Mouse (Mus musculus) liver, postnatal 0 days (tissue): ENCODE measurements at regions not wholly inside any gene's neighbourhood (a gene's known extent, or its start where the extent isn't known, plus 50 kb on each side); places are given as distances from the start of the nearest gene placed in this dataset.

ENCODE experiments used
- ATAC-seq: fragments of 200-750 bp; cut with Nextera tagmentation; 2 replicates; pipeline ENCODE4 v1.8.0; 2017; ENCODE audit warnings: mild to moderate bottlenecking, moderate library complexity
- DNase-seq: peaks from one replicate; pipeline ENCODE4 v3.0.0-alpha.2; 2016
- H3K27ac ChIP-seq: fragments of 300-500 bp; sonication (generic); 2 replicates; pipeline ENCODE4 v1.5.1; 2014; ENCODE audit warnings: antibody characterized with exemption, moderate library complexity, mild to moderate bottlenecking, low read depth
- H3K27me3 ChIP-seq: fragments of 300-500 bp; sonication (generic); 2 replicates; pipeline ENCODE4 v1.6.1; 2014; ENCODE audit warnings: low read length, control low read depth, mixed read lengths; ENCODE audit not compliant: insufficient read depth
- H3K36me3 ChIP-seq: fragments of 300-500 bp; sonication (generic); replicated peaks from 2 replicates; pipeline ENCODE4 v1.6.1; 2014; ENCODE audit warnings: mild to moderate bottlenecking, control low read depth, low read length, moderate library complexity, mixed read lengths; ENCODE audit not compliant: insufficient read depth
- H3K4me1 ChIP-seq: fragments of 300-500 bp; sonication (generic); 2 replicates; pipeline ENCODE4 v1.6.1; 2014; ENCODE audit warnings: antibody characterized with exemption, mild to moderate bottlenecking, control low read depth; ENCODE audit not compliant: insufficient read depth
- H3K4me2 ChIP-seq: fragments of 300-500 bp; sonication (generic); 2 replicates; pipeline ENCODE4 v1.6.1; 2014; ENCODE audit warnings: low read depth, mild to moderate bottlenecking, low read length, moderate library complexity, mixed read lengths
- H3K4me3 ChIP-seq: fragments of 300-500 bp; sonication (generic); 2 replicates; pipeline ENCODE4 v1.5.1; 2014; ENCODE audit warnings: low read depth, low read length
- H3K9ac ChIP-seq: fragments of 300-500 bp; sonication (generic); replicated peaks from 2 replicates; pipeline ENCODE4 v1.6.1; 2014; ENCODE audit warnings: mild to moderate bottlenecking, moderate library complexity
- H3K9me3 ChIP-seq: fragments of 300-500 bp; sonication (generic); 2 replicates; pipeline ENCODE4 v1.6.1; 2016; ENCODE audit warnings: mild to moderate bottlenecking, control low read depth, low read length, mixed read lengths
- CTCF ChIP-seq: sonication (generic); IDR thresholded peaks from 2 replicates; pipeline ENCODE4 v1.5.1; 2016; ENCODE audit warnings: antibody characterized with exemption, low read depth
- EP300 ChIP-seq: IDR thresholded peaks from 2 replicates; pipeline ENCODE4 v1.6.1; 2016; ENCODE audit warnings: antibody characterized with exemption, low read depth, mild to moderate bottlenecking
- WGBS: fragments of 180-500 bp; shearing (Covaris S2); extraction: QIAGEN DNeasy Blood & Tissue Kit; methylation state at CpG from one replicate; pipeline ENCODE4 v1.1.7; 2014; ENCODE audit not compliant: insufficient replicate concordance; 5-methylcytosine and 5-hydroxymethylcytosine counted together

DNA sequence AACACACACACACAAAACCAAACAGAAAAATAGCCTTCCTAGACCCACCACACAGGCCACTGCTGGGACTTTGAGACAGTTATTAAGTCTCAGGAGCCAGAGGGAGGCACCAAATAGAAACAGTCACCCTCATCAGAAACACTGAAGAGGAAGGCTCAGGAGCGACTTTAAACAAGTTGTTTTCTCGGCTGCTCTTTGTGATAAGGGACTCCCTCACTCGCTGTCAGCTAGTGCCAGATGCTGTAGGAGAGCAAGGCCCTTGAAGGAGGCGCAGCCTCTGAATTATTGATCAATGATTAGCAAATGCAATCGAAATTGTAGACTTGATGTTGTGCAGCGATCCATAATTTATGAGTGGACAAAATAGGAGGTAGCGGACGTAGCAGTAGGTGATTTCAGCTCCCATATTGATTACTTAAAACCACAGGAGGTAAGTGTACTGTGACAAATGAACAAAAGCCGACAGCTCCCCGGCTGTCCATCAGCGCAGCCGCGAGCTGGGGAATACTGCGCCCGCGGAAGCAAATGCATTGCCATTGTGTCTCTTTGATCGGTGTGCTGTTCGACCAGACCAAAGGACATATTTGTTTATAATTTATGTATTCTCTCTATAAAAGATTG is 187.4 kb downstream of the Irx2 start:
- Histone ChIP-seq H3K4me3 (no peak overlapping the region), H3K36me3 (no peaks in the 10 kb centered on the region), H3K27ac (no peak overlapping the region), H3K4me1 (no peaks in the 10 kb centered on the region), H3K27me3 (peaks cover 15% of the 10 kb centered on the region; the same call in 1 of the 2 replicates), H3K4me2 (no peak overlapping the region), H3K9ac (no peak overlapping the region), H3K9me3 (no peaks in the 10 kb centered on the region)
- TF ChIP-seq EP300 = no peak
- no peak for TF ChIP-seq CTCF
- WGBS = 12% methylated on average over 18 of the region's 18 CpGs
- DNase-seq (no peak), ATAC-seq (no peak)

DNA sequence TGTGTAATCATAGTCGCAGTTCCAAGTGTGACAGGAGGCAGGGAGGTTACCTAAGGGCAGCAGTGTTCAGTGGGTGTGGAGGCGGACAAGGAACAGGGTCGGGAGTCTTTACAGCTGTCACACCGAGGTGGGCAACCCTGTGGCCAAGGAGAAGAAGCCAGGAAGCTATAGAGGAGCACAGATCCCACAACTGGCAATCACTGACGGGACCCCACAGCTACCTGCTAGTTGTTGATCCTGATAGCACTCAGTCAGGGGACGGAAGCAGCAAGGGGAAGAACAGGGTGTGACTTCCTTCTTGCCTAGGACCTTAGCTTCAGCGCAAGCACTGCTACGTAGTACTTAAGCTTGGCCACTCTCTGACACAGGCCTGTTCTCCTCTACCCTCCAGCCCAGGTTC is 188.2 kb downstream of the Irx2 start:
- Histone ChIP-seq H3K9ac (no peak overlapping the region), H3K27ac (no peak overlapping the region), H3K4me3 (no peak overlapping the region), H3K4me1 (no peaks in the 10 kb centered on the region), H3K27me3 (peaks cover 15% of the 10 kb centered on the region; the same call in 1 of the 2 replicates), H3K9me3 (no peaks in the 10 kb centered on the region), H3K4me2 (no peak overlapping the region), H3K36me3 (no peaks in the 10 kb centered on the region)
- ATAC-seq (no peak), DNase-seq (no peak)
- WGBS = 11% methylated on average over 8 of the region's 8 CpGs
- TF ChIP-seq EP300 (no peak), CTCF (no peak)

DNA sequence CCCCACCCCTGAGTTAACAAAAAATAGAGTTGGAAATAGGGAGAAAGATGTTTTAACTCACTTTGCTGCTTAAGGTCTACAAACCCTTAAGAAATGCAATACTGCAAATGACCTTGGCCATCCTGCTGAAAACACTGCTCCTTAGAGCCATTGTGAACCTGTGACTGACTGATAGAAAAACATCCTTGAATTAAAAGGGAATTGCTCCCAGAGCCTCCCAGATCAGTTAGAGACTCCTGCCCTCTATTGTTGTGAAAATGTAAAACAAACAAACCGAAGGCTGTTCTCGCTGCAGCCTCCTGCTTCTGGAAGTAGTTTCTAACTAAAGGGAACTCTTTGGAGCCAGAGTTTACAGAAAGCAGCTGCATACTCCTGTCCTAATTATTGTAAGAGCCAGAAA is 188.9 kb downstream of the Irx2 start:
- WGBS = 12% methylated on average over 2 of the region's 2 CpGs
- no peak for DNase-seq

DNA sequence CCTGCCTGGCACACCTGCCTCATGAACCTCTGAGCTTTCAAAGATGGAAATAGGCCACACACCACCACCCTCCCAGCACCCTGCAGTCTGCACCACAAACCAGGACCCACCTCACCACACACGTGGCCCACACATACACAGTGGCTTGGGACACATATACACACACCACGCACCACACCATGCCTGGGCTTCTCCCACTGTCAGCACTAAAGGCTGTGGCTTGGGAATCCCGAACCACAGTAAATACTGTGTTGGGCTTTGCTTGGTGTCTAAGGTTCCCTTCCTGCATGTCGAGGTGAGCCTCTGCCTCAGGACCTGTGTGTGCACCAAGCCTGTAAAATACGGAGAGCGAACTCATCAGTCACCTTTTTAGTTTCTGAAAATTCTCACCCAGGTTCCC is 189.3 kb downstream of the Irx2 start:
- DNase-seq = no peak
- ATAC-seq = no peak
- 14% methylated on average over 6 of the region's 6 CpGs for WGBS
- Histone ChIP-seq H3K4me3 (no peak overlapping the region), H3K4me1 (no peaks in the 10 kb centered on the region), H3K9me3 (no peaks in the 10 kb centered on the region), H3K9ac (no peak overlapping the region), H3K36me3 (no peaks in the 10 kb centered on the region), H3K27me3 (peaks cover 15% of the 10 kb centered on the region; the same call in 1 of the 2 replicates), H3K27ac (no peak overlapping the region), H3K4me2 (no peak overlapping the region)
- TF ChIP-seq CTCF (no peak), EP300 (no peak)

More for the DNA sequence above, 188.9 kb downstream of the Irx2 start:
- TF ChIP-seq CTCF = no peak
- no peak for TF ChIP-seq EP300
- no peaks in the 10 kb centered on the region for H3K36me3 ChIP-seq
- H3K9me3 ChIP-seq = no peaks in the 10 kb centered on the region
- H3K27me3 ChIP-seq = peaks cover 15% of the 10 kb centered on the region; the same call in 1 of the 2 replicates
- H3K4me2 ChIP-seq = no peak overlapping the region
- no peak overlapping the region for H3K27ac ChIP-seq
- no peak overlapping the region for H3K9ac ChIP-seq
- no peak for ATAC-seq
- H3K4me1 ChIP-seq = no peaks in the 10 kb centered on the region
- no peak overlapping the region for H3K4me3 ChIP-seq

DNA sequence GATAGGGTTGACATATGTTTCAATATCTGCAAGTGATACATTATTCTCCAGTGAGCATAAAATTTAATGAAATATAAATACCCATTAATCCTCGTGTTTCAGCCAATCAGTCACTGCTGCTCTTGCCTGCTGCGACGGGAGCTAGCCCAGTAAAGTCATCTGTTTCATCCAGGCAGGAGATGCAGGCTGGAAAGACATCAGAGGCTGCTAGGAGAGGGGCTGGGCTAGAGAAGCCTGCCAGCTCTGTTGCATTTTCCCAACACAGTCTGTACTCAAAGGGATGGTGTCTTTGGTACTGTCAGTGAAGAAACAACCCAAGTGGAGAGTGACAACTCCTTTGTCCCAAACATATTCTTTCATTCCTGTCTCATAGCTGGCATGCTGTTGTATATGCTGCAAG is 198.0 kb downstream of the Irx2 start:
- no peak overlapping the region for H3K4me3 ChIP-seq
- ATAC-seq (no peak), DNase-seq (no peak)
- TF ChIP-seq CTCF (no peak), EP300 (no peak)
- H3K4me2 ChIP-seq = no peak overlapping the region
- H3K9me3 ChIP-seq = no peaks in the 10 kb centered on the region
- no peak overlapping the region for H3K27ac ChIP-seq
- H3K9ac ChIP-seq = no peak overlapping the region
- no peaks in the 10 kb centered on the region for H3K4me1 ChIP-seq
- 58% methylated on average over 3 of the region's 3 CpGs for whole genome bisulfite sequencing
- no peaks in the 10 kb centered on the region for H3K27me3 ChIP-seq
- no peaks in the 10 kb centered on the region for H3K36me3 ChIP-seq

DNA sequence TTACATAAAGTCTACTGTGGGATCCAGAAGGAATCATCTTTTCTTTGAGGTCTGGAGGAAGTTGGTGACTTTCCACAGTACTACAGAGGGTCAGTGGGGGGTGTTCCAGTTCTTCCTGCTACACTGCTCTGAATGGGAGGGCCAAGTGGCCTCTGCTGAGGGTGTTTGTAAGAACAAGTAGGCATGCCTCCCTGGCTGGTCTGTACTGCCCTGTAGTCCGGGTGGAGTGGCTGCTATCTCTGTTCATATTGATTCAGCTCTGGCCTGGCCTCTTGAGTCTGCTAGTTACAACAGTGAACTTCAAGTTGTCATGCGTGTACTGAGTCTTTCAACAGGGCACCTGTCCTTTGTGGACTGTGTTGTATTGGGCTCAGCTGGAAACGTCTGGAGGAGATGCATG is 200.7 kb downstream of the Irx2 start:
- Histone ChIP-seq H3K4me2 (no peak overlapping the region), H3K4me3 (no peak overlapping the region), H3K27ac (no peak overlapping the region), H3K36me3 (no peaks in the 10 kb centered on the region), H3K9me3 (no peaks in the 10 kb centered on the region), H3K4me1 (no peaks in the 10 kb centered on the region), H3K9ac (no peak overlapping the region), H3K27me3 (no peaks in the 10 kb centered on the region)
- DNase-seq (no peak), ATAC-seq (no peak)
- TF ChIP-seq CTCF = no peak
- TF ChIP-seq EP300 = no peak
- 51% methylated on average over 3 of the region's 3 CpGs for WGBS
